Mouse (Mus musculus) ES-E14 (cell line): ENCODE data around the gene Phka2.

ENCODE experiments used
- CHD2 ChIP-seq: IDR thresholded peaks from 2 replicates; pipeline ENCODE4 v1.6.1; 2014; ENCODE audit warnings: mild to moderate bottlenecking, low read depth, low read length, inconsistent platforms
- ZC3H11A ChIP-seq: IDR thresholded peaks from 2 replicates; pipeline ENCODE4 v1.6.1; 2012; ENCODE audit warnings: low read depth, mild to moderate bottlenecking, inconsistent platforms, low read length, borderline replicate concordance

DNA sequence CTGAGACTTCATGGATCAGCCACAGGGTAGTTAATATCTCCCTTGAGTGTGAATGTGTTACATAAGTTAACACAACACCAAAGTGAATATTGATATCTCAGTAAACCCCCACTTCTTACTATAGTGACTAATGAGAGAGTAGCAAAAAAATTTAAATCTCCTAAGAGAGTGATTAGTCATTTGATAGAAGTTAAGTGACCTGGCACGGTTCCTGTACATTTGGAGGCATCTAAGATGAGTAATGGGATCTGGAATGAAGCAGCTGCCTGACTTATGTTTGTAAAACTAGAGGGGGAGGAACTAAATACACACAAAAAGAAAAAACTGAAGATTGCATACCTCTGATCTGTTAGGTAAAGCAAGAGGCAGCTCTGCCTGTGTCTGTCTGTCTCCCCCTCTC, 7.1 kb downstream of the Phka2 start:
- no peak for TF ChIP-seq CHD2
- no peak for TF ChIP-seq ZC3H11A
